Mouse (Mus musculus): ENCODE results near the gene 1520401A03Rik. TPM values are rescaled to one million over a fixed set of nuclear protein-coding genes. Genes with fewer than 3 reads are reported as not detected.
"Not testable (repeated sequence)": the region's sequence is repeated elsewhere in the genome, so short reads cannot be mapped to it uniquely, and the experiment has no call there.

1520401A03Rik gene
- not detected in 2 replicates for polyA plus RNA-seq (2012; ENCODE audit: insufficient read depth, insufficient read length, missing spikeins)

DNA sequence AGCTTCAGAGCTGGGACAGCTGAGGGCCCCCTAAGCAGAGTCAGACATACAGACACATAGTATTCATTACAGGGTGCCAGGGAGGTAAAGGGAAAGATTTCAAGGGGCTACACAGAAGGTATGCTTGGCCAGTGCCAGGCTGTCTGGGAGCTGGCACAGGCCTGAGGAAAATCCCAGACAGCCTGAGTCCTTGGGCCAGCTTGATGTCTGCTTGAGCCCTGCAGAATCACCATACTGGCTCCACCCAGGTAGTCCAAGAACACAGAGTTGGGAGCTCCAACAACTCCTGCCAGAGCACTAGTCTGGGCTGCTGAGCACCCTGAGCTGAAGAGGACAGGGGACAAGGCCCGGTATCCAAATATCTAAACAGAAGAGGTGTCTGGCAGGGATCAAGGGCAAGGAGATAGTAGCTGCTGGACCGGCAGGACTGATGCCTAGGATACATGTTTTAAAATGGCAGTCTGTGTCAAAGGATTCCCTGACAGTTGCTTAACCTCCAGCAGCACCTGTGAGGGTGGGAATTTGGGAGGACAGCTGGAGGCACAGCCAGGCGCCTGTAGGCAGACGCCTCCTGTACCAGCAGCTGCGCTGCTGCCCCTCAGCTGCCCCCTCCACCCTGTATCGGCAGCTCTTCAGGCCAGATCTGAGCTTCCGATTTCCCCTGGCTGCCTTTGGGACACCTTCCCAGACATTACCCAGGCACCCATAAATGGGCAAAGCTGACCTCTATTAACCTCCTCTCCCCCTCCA lies at the start of gene 1520401A03Rik:
Gene 1520401A03Rik (minus strand): TSS at position 408 of the 750 bp plus-strand sequence.
- Histone ChIP-seq H3K4me1 (ENCODE audit: control insufficient read depth, insufficient read depth, low read length) (peaks cover 18% of the 10 kb centered on the region), H3K27ac (ENCODE audit: insufficient read depth, low read depth, low read length) (no peak within 1 kb of the TSS), H3K4me3 (ENCODE audit: insufficient read depth, low read length) (no peak within 1 kb of the TSS)
- TF ChIP-seq POLR2A (IDR thresholded peaks at IDR 0.05; ENCODE audit: borderline replicate concordance, low read depth, low read length) (no peak), CTCF (IDR thresholded peaks at IDR 0.05; ENCODE audit: low read depth, low read length) (no peak)

DNA sequence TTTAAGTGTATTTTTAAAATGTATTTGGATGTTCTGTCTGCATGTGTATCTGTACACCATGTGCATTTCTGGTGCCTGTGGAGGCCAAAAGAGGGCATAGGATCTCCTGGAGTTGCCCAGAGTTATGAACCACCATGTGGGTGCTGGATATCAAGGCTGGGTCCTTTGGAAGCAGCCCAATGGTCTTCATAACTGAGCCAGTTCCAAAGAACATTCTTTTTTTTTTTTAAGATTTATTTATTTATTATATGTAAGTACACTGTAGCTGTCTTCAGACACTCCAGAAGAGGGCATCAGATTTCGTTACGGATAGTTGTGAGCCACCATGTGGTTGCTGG lies 49.6 kb upstream of the 1520401A03Rik start:
- peaks cover 13% of the 10 kb centered on the region for H3K4me1 ChIP-seq (ENCODE audit: control insufficient read depth, insufficient read depth, low read length)
- not testable (repeated sequence) for H3K27ac ChIP-seq (ENCODE audit: insufficient read depth, low read depth, low read length); H3K4me3 ChIP-seq (ENCODE audit: insufficient read depth, low read length)

DNA sequence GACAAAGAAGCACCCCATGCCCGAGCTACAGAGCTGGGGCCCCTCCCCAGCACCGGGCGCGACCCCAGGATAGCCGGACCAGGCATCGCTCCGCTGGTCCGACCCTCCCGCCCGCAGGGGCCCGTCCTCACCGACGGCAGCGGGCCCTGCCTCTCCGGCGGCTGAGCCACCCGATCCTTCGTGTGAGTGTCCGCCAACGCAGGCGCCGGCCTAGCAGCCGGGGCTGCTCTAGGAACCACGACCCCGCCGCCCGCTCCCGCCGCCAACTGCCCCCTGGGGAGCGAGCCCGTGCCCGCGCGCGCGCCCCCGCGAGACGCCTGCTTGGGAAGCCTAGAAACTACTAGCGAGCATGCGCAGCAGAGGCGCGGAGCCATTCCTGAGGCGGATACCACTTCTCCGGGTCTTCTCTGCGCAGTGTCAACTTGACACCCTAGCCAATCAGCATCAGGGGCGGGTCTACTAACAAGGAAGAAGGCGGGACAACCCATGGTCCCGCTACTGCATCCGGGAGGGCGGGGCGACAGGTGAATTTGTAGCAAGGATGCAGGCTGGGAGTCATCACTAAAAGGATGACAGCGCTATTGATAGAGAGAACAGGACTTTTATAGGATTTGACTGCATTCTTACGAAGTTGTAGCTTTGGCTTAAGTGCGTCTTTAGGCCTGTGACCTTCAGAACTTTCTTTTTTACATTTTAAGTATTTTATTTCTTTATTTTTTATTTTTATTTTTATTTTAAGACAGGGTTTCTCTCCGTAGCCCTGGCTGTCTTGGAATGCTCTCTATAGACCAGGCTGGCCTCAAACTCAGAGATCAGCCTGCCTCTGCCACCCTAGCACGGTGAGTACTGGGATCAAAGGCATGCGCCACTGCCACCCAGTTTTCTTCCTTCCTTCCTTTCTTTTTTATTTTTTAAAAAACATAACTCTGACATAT lies 49.0 kb upstream of the 1520401A03Rik start, which contains the start of gene Flywch1:
Gene Flywch1 (minus strand): TSS at position 319 of the 935 bp plus-strand sequence.
- H3K4me3 ChIP-seq (ENCODE audit: insufficient read depth, low read length) = peak within 1 kb of the TSS; percentile 73
- peaks cover 7% of the 10 kb centered on the region for H3K4me1 ChIP-seq (ENCODE audit: control insufficient read depth, insufficient read depth, low read length)
- H3K27ac ChIP-seq (ENCODE audit: insufficient read depth, low read depth, low read length) = no peak within 1 kb of the TSS
- TF ChIP-seq CTCF (IDR thresholded peaks at IDR 0.05; ENCODE audit: low read depth, low read length) (no peak), POLR2A (IDR thresholded peaks at IDR 0.05; ENCODE audit: borderline replicate concordance, low read depth, low read length) (peak; percentile 44; the same call in 1 of the 2 replicates)

DNA sequence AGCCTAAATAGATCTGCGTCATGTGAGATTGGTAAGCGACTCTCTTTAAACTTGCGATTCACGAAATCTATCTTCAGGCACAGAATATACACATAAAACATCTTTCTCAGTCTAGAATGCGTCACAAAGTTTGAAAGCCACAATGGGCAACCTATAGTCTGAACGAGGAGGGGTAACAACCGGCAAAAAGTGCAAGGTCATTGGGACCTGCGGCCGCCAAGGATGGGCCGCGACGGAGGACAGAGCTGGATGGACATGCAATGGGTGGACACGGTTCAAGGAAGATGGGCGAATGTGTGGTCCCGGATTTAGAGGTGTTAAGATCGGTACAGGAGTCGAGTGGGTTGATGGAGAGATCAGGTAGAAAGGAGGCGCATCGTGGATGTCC lies 48.3 kb upstream of the 1520401A03Rik start:
- Histone ChIP-seq H3K4me1 (ENCODE audit: control insufficient read depth, insufficient read depth, low read length) (0 out of 2 replicates have a peak, but pooled peaks cover 4% of the 10 kb centered on the region), H3K4me3 (ENCODE audit: insufficient read depth, low read length) (peak overlapping the region; percentile 73), H3K27ac (ENCODE audit: insufficient read depth, low read depth, low read length) (no peak overlapping the region)
- TF ChIP-seq POLR2A (IDR thresholded peaks at IDR 0.05; ENCODE audit: borderline replicate concordance, low read depth, low read length) (no peak), CTCF (IDR thresholded peaks at IDR 0.05; ENCODE audit: low read depth, low read length) (no peak)

DNA sequence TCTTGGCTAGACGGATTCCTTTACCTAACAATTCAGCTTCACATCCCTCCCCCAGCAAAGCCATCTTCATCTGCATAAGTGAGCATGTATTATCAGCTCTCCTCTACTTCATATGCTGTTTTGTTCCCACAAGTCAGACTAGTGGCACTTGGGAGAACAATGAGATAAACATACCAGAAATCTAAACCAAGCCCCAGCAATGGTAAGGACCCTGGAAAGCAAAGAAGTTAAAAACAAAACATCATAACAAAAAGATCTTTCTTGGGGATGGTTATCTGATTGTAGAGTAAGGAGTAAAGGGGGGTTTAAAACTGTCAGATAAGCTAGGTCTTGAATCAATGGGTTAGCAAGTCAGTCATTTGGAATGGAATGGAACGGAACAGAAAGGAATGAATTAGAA lies 47.9 kb upstream of the 1520401A03Rik start:
- Histone ChIP-seq H3K4me3 (ENCODE audit: insufficient read depth, low read length) (peak overlapping the region; percentile 73), H3K27ac (ENCODE audit: insufficient read depth, low read depth, low read length) (no peak overlapping the region), H3K4me1 (ENCODE audit: control insufficient read depth, insufficient read depth, low read length) (0 out of 2 replicates have a peak, but pooled peaks cover 4% of the 10 kb centered on the region)
- no peak for TF ChIP-seq POLR2A (IDR thresholded peaks at IDR 0.05; ENCODE audit: borderline replicate concordance, low read depth, low read length)
- TF ChIP-seq CTCF (IDR thresholded peaks at IDR 0.05; ENCODE audit: low read depth, low read length) = no peak

DNA sequence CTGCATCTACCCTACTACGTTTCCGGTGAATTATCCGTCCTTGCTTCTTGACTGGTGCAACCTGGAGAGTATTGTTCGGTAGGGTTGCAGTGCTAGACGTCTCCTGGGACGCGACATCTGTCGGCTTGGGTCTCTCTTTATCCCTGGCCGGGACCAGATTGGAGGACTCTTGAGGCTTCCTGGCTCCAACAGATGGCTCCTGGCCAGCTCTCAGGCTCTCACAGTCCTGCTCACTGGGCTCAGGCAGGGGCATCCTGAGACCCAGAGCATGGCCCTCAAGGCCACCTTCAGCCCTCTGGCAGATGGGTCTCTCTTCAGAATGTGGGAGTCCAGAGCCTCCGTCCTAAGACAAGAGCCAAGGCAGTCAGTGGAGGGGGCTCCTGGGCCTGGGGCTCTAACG lies 40.4 kb upstream of the 1520401A03Rik start:
- TF ChIP-seq POLR2A (IDR thresholded peaks at IDR 0.05; ENCODE audit: borderline replicate concordance, low read depth, low read length) (no peak), CTCF (IDR thresholded peaks at IDR 0.05; ENCODE audit: low read depth, low read length) (no peak)
- Histone ChIP-seq H3K27ac (ENCODE audit: insufficient read depth, low read depth, low read length) (no peak overlapping the region), H3K4me3 (ENCODE audit: insufficient read depth, low read length) (no peak overlapping the region), H3K4me1 (ENCODE audit: control insufficient read depth, insufficient read depth, low read length) (no peaks in the 10 kb centered on the region)

DNA sequence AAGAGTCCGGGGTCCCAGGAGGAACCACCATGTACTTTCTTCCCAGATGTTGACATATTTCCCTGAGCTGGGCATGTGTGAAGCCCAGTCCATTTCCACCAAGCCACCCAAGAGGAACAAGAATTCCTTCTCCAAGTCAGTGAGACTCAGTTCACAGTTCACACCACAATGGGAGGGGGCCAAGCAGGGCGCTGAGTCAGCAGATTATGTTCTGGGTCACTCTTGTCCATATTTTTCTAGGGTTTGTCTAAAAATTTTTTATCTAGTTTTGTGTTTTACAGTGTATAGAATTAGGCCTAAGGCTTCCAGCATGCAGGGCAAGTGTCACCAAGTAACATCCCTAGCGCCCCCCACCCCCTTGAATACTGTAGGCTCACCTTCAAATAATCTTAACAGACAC lies 38.6 kb upstream of the 1520401A03Rik start:
- H3K4me1 ChIP-seq (ENCODE audit: control insufficient read depth, insufficient read depth, low read length) = no peaks in the 10 kb centered on the region
- no peak for TF ChIP-seq CTCF (IDR thresholded peaks at IDR 0.05; ENCODE audit: low read depth, low read length)
- TF ChIP-seq POLR2A (IDR thresholded peaks at IDR 0.05; ENCODE audit: borderline replicate concordance, low read depth, low read length) = no peak
- no peak overlapping the region for H3K27ac ChIP-seq (ENCODE audit: insufficient read depth, low read depth, low read length)
- no peak overlapping the region for H3K4me3 ChIP-seq (ENCODE audit: insufficient read depth, low read length)

DNA sequence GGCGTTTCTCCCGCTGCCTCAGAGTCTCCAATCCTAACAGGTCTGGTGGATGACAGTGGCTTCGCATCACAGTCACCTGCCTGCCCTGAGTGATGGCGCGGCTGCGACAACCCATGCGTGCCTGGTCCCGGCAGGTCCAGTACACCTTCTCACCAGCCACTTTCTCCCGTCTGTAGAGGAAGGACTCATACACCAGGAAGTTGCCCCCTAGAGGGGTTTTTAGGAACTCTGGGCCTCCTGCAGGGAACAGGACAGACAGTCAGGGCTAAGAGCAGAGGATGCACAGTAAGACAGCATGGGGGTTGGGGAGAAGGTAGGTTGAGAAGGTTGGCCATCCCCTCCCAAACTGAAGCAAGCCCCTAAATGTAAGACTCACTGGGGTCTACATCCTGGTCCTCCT lies 37.6 kb upstream of the 1520401A03Rik start:
- Histone ChIP-seq H3K4me1 (ENCODE audit: control insufficient read depth, insufficient read depth, low read length) (no peaks in the 10 kb centered on the region), H3K27ac (ENCODE audit: insufficient read depth, low read depth, low read length) (no peak overlapping the region), H3K4me3 (ENCODE audit: insufficient read depth, low read length) (no peak overlapping the region)
- TF ChIP-seq POLR2A (IDR thresholded peaks at IDR 0.05; ENCODE audit: borderline replicate concordance, low read depth, low read length) (no peak), CTCF (IDR thresholded peaks at IDR 0.05; ENCODE audit: low read depth, low read length) (no peak)

DNA sequence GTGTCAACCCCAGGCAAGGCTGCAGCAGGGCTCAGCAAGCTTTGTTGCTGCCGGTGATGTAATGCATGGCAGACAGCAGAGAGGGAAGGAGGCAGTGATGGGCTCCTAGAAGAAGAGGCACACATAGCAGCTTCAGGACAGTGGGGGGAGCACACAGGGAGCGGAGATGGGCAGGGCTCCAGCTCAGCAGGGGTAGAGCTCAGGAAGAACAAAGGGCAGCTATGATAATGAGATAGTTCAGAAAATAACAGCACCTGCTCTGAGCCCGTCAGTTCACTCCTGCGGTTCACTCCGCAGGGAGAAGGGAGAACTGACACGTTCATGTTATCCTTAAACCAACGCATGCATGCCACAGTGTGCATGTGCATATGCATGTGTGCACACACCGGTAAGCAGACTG lies 36.2 kb upstream of the 1520401A03Rik start:
- TF ChIP-seq CTCF (IDR thresholded peaks at IDR 0.05; ENCODE audit: low read depth, low read length) (no peak), POLR2A (IDR thresholded peaks at IDR 0.05; ENCODE audit: borderline replicate concordance, low read depth, low read length) (no peak)
- H3K27ac ChIP-seq (ENCODE audit: insufficient read depth, low read depth, low read length) = no peak overlapping the region
- H3K4me1 ChIP-seq (ENCODE audit: control insufficient read depth, insufficient read depth, low read length) = no peaks in the 10 kb centered on the region
- no peak overlapping the region for H3K4me3 ChIP-seq (ENCODE audit: insufficient read depth, low read length)

DNA sequence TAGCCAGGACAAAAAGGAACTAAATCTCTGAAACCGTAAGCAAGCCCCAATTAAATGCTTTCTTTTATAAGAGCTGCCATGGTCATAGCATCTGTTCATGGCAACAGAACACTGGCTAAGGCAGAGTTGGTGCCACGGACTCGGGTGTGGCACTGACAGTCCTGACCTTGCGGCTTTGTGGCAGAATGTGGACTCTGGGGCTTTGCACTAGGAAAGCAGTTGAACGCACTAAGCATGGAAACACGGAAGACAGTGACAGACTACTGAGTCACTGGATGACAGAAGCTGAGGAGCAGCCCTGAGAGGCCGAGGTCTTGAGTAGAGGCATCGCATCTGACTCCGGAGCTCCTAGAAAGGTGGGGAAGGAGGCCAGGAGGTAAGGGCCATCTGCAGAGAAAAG lies 35.0 kb upstream of the 1520401A03Rik start:
- H3K4me3 ChIP-seq (ENCODE audit: insufficient read depth, low read length) = no peak overlapping the region
- no peaks in the 10 kb centered on the region for H3K4me1 ChIP-seq (ENCODE audit: control insufficient read depth, insufficient read depth, low read length)
- no peak for TF ChIP-seq POLR2A (IDR thresholded peaks at IDR 0.05; ENCODE audit: borderline replicate concordance, low read depth, low read length)
- no peak for TF ChIP-seq CTCF (IDR thresholded peaks at IDR 0.05; ENCODE audit: low read depth, low read length)
- no peak overlapping the region for H3K27ac ChIP-seq (ENCODE audit: insufficient read depth, low read depth, low read length)
